15 mouse cellular contexts compared by ENCODE assay signal in genomic region chr2:92884976-92885375, GRCm38 (mm10). TPM values are rescaled to one million over a fixed set of nuclear protein-coding genes. Genes with fewer than 3 reads are reported as not detected.
"Had no signal": no experiment of that assay in that cellular context is flagged by ENCODE, and none has a peak within 500 bp of the region (broad histone marks: within the 10 kb centered on the region; RNA-seq: fewer than 3 reads in every experiment).

No protein-coding gene starts in this region.

- H3K4me3 ChIP-seq: kidney, embryonic 15.5 days; left cerebral cortex, adult 2 months; midbrain, embryonic 12.5 days; neural tube, embryonic 13.5 days had no signal

- H3K27ac ChIP-seq: kidney, embryonic 15.5 days; left cerebral cortex, adult 2 months; liver, embryonic 14.5 days; midbrain, embryonic 12.5 days; neural tube, embryonic 13.5 days had no signal

- H3K27me3 ChIP-seq: kidney, embryonic 15.5 days had no signal

- ATAC-seq: intestine, embryonic 16.5 days; midbrain, embryonic 16.5 days had no signal

- H3K9ac ChIP-seq: kidney, embryonic 15.5 days; liver, embryonic 14.5 days; midbrain, embryonic 12.5 days; neural tube, embryonic 13.5 days had no signal

- H3K36me3 ChIP-seq: kidney, embryonic 15.5 days; midbrain, embryonic 12.5 days; neural tube, embryonic 13.5 days had no signal

- H3K9me3 ChIP-seq: kidney, embryonic 15.5 days; midbrain, embryonic 12.5 days; neural tube, embryonic 13.5 days had no signal

- H3K4me2 ChIP-seq: kidney, embryonic 15.5 days; midbrain, embryonic 12.5 days; neural tube, embryonic 13.5 days had no signal

- DNase-seq: kidney, adult 2 months; kidney, postnatal 14 days; liver; lung, adult 18-20 months; right cerebral cortex, adult 18-20 months; right cerebral cortex, postnatal 25 days; thymus, postnatal 36 days had no signal

RNA-seq across cellular contexts. Expression of gene Syt13, which starts 29.9 kb away (rescaled TPM):
- total RNA-seq: megakaryocyte-erythroid progenitor cell, adult 5-6 weeks had no signal
